Mouse (Mus musculus): ENCODE data around the gene Ptgir. TPM values are rescaled to one million over a fixed set of nuclear protein-coding genes. Genes with fewer than 3 reads are reported as not detected.

Ptgir gene
- polyA plus RNA-seq, 1 experiment from 2014 or later = 1.1 TPM

- Histone ChIP-seq H3K4me1 (peaks cover 46% of the 10 kb centered on the region), H3K4me3 (replicated peaks) (peak overlapping the region; percentile 81), H3K36me3 (peaks cover 8% of the 10 kb centered on the region; the same call in 1 of the 2 replicates), H3K4me2 (peak overlapping the region; percentile 76), H3K27ac (replicated peaks) (peak overlapping the region; percentile 87), H3K9ac (replicated peaks) (peak overlapping the region; percentile 88), H3K9me3 (replicated peaks) (no peaks in the 10 kb centered on the region), H3K27me3 (replicated peaks) (no peaks in the 10 kb centered on the region)
- no peak for ATAC-seq (ENCODE audit: low FRiP score)
- 8% methylated on average over 11 of the region's 11 CpGs for WGBS
These were observed 30.3 kb upstream of the Ptgir start for GRCm38 (mm10) chr7:16876006-16876405.

- peaks cover 6% of the 10 kb centered on the region; the same call in 1 of the 2 replicates for H3K36me3 ChIP-seq
- H3K9me3 ChIP-seq (replicated peaks) = no peaks in the 10 kb centered on the region
- H3K27me3 ChIP-seq (replicated peaks) = no peaks in the 10 kb centered on the region
- H3K4me2 ChIP-seq = peak overlapping the region; percentile 76
- peak overlapping the region; percentile 87; the same call in 1 of the 2 replicates for H3K27ac ChIP-seq (replicated peaks)
- peaks cover 46% of the 10 kb centered on the region for H3K4me1 ChIP-seq
- peak overlapping the region; percentile 81 for H3K4me3 ChIP-seq (replicated peaks)
- 12% methylated on average over 13 of the region's 13 CpGs for WGBS
- ATAC-seq (ENCODE audit: low FRiP score) = no peak
- H3K9ac ChIP-seq (replicated peaks) = peak overlapping the region; percentile 88
These were observed 29.7 kb upstream of the Ptgir start for GRCm38 (mm10) chr7:16876608-16877007.

GRCm38 (mm10) chr7:16877717-16878116, 28.6 kb upstream of the Ptgir start:
- Histone ChIP-seq H3K27me3 (replicated peaks) (no peaks in the 10 kb centered on the region), H3K4me1 (peaks cover 41% of the 10 kb centered on the region), H3K9me3 (replicated peaks) (no peaks in the 10 kb centered on the region), H3K4me3 (replicated peaks) (no peak overlapping the region), H3K36me3 (peaks cover 8% of the 10 kb centered on the region; the same call in 1 of the 2 replicates), H3K9ac (replicated peaks) (no peak overlapping the region), H3K27ac (replicated peaks) (no peak overlapping the region), H3K4me2 (no peak overlapping the region)
- ATAC-seq (ENCODE audit: low FRiP score) = no peak
- 88% methylated on average over 3 of the region's 3 CpGs for WGBS

- Histone ChIP-seq H3K4me2 (no peak overlapping the region; the same call in 1 of the 2 replicates), H3K27ac (replicated peaks) (no peak overlapping the region)
- ATAC-seq (ENCODE audit: low FRiP score) = no peak
These were observed 26.3 kb upstream of the Ptgir start for GRCm38 (mm10) chr7:16879796-16880547.

GRCm38 (mm10) chr7:16880615-16881014, 25.7 kb upstream of the Ptgir start:
- ATAC-seq (ENCODE audit: low FRiP score) = no peak
- Histone ChIP-seq H3K9me3 (replicated peaks) (no peaks in the 10 kb centered on the region), H3K4me2 (no peak overlapping the region), H3K9ac (replicated peaks) (no peak overlapping the region), H3K4me1 (peaks cover 26% of the 10 kb centered on the region), H3K27ac (replicated peaks) (no peak overlapping the region), H3K27me3 (replicated peaks) (peaks cover 27% of the 10 kb centered on the region), H3K4me3 (replicated peaks) (no peak overlapping the region), H3K36me3 (peaks cover 26% of the 10 kb centered on the region)
- 13% methylated on average over 5 of the region's 5 CpGs for WGBS

More at GRCm38 (mm10) chr7:16879796-16880547, 26.3 kb upstream of the Ptgir start:
- peaks cover 28% of the 10 kb centered on the region for H3K4me1 ChIP-seq
- WGBS = 20% methylated on average over 9 of the region's 9 CpGs
- H3K9me3 ChIP-seq (replicated peaks) = no peaks in the 10 kb centered on the region
- peaks cover 21% of the 10 kb centered on the region for H3K27me3 ChIP-seq (replicated peaks)
- peaks cover 20% of the 10 kb centered on the region for H3K36me3 ChIP-seq
- H3K9ac ChIP-seq (replicated peaks) = no peak overlapping the region
- H3K4me3 ChIP-seq (replicated peaks) = no peak overlapping the region

- no peak for ATAC-seq (ENCODE audit: low FRiP score)
- H3K36me3 ChIP-seq = peaks cover 44% of the 10 kb centered on the region
- H3K4me1 ChIP-seq = peaks cover 8% of the 10 kb centered on the region; the same call in 1 of the 2 replicates
- WGBS = 94% methylated on average over 6 of the region's 6 CpGs
- peaks cover 39% of the 10 kb centered on the region for H3K27me3 ChIP-seq (replicated peaks)
- H3K4me3 ChIP-seq (replicated peaks) = no peak overlapping the region
- no peak overlapping the region for H3K27ac ChIP-seq (replicated peaks)
- H3K9ac ChIP-seq (replicated peaks) = no peak overlapping the region
- no peaks in the 10 kb centered on the region for H3K9me3 ChIP-seq (replicated peaks)
- H3K4me2 ChIP-seq = no peak overlapping the region
These were observed 23.1 kb upstream of the Ptgir start for GRCm38 (mm10) chr7:16883162-16883561.

- WGBS = 68% methylated on average over 4 of the region's 4 CpGs
These were observed 22.0 kb upstream of the Ptgir start for GRCm38 (mm10) chr7:16884334-16884733.

GRCm38 (mm10) chr7:16885271-16885776, 21.0 kb upstream of the Ptgir start:
- Histone ChIP-seq H3K4me3 (replicated peaks) (peak overlapping the region; percentile 30), H3K27ac (replicated peaks) (no peak overlapping the region), H3K9ac (replicated peaks) (no peak overlapping the region), H3K36me3 (peaks cover 40% of the 10 kb centered on the region), H3K4me1 (peaks cover 4% of the 10 kb centered on the region; the same call in 1 of the 2 replicates), H3K27me3 (replicated peaks) (peaks cover 48% of the 10 kb centered on the region), H3K4me2 (peak overlapping the region; percentile 36), H3K9me3 (replicated peaks) (no peaks in the 10 kb centered on the region)
- 0 out of 2 replicates have a peak, but pooled peaks have one; percentile 10 for ATAC-seq (ENCODE audit: low FRiP score)
- whole genome bisulfite sequencing = 16% methylated on average over 79 of the region's 95 CpGs

More at GRCm38 (mm10) chr7:16884334-16884733, 22.0 kb upstream of the Ptgir start:
- no peak overlapping the region for H3K9ac ChIP-seq (replicated peaks)
- H3K4me3 ChIP-seq (replicated peaks) = no peak overlapping the region
- H3K9me3 ChIP-seq (replicated peaks) = no peaks in the 10 kb centered on the region
- H3K36me3 ChIP-seq = peaks cover 41% of the 10 kb centered on the region
- H3K4me2 ChIP-seq = no peak overlapping the region
- no peak overlapping the region for H3K27ac ChIP-seq (replicated peaks)
- ATAC-seq (ENCODE audit: low FRiP score) = no peak
- peaks cover 8% of the 10 kb centered on the region; the same call in 1 of the 2 replicates for H3K4me1 ChIP-seq
- H3K27me3 ChIP-seq (replicated peaks) = peaks cover 39% of the 10 kb centered on the region

GRCm38 (mm10) chr7:16885905-16886304, 20.4 kb upstream of the Ptgir start:
- no peak overlapping the region for H3K27ac ChIP-seq (replicated peaks)
- no peak overlapping the region for H3K9ac ChIP-seq (replicated peaks)
- peak overlapping the region; percentile 30 for H3K4me3 ChIP-seq (replicated peaks)
- no peak for ATAC-seq (ENCODE audit: low FRiP score)
- H3K27me3 ChIP-seq (replicated peaks) = peaks cover 50% of the 10 kb centered on the region
- H3K4me2 ChIP-seq = peak overlapping the region; percentile 36; the same call in 1 of the 2 replicates
- peaks cover 2% of the 10 kb centered on the region for H3K4me1 ChIP-seq
- H3K9me3 ChIP-seq (replicated peaks) = no peaks in the 10 kb centered on the region
- H3K36me3 ChIP-seq = peaks cover 40% of the 10 kb centered on the region
- 38% methylated on average over 56 of the region's 59 CpGs for WGBS

- ATAC-seq (ENCODE audit: low FRiP score) = no peak
- Histone ChIP-seq H3K4me3 (replicated peaks) (no peak overlapping the region), H3K9ac (replicated peaks) (no peak overlapping the region), H3K27me3 (replicated peaks) (peaks cover 48% of the 10 kb centered on the region), H3K4me1 (peaks cover 31% of the 10 kb centered on the region), H3K36me3 (peaks cover 19% of the 10 kb centered on the region), H3K9me3 (replicated peaks) (no peaks in the 10 kb centered on the region), H3K27ac (replicated peaks) (no peak overlapping the region; the same call in 1 of the 2 replicates), H3K4me2 (peak overlapping the region; percentile 64)
- WGBS = 46% methylated on average over 6 of the region's 6 CpGs
These were observed 15.8 kb upstream of the Ptgir start for GRCm38 (mm10) chr7:16890536-16890935.

GRCm38 (mm10) chr7:16890944-16891343, 15.3 kb upstream of the Ptgir start:
- Histone ChIP-seq H3K27me3 (replicated peaks) (peaks cover 44% of the 10 kb centered on the region), H3K4me3 (replicated peaks) (no peak overlapping the region; the same call in 1 of the 2 replicates), H3K27ac (replicated peaks) (peak overlapping the region; percentile 58; the same call in 1 of the 2 replicates), H3K4me1 (peaks cover 32% of the 10 kb centered on the region), H3K36me3 (peaks cover 15% of the 10 kb centered on the region), H3K9me3 (replicated peaks) (no peaks in the 10 kb centered on the region), H3K9ac (replicated peaks) (no peak overlapping the region), H3K4me2 (peak overlapping the region; percentile 64)
- ATAC-seq (ENCODE audit: low FRiP score) = no peak
- 2% methylated on average over 18 of the region's 23 CpGs for WGBS
